Mouse (Mus musculus): Measurements from ENCODE around the gene Mars. TPM values are rescaled to one million over a fixed set of nuclear protein-coding genes. Genes with fewer than 3 reads are reported as not detected.

The Mars gene
- total and polyA plus RNA-seq, 2 experiments from 2014 or later, result 48.9 to 64.6 TPM

DNA sequence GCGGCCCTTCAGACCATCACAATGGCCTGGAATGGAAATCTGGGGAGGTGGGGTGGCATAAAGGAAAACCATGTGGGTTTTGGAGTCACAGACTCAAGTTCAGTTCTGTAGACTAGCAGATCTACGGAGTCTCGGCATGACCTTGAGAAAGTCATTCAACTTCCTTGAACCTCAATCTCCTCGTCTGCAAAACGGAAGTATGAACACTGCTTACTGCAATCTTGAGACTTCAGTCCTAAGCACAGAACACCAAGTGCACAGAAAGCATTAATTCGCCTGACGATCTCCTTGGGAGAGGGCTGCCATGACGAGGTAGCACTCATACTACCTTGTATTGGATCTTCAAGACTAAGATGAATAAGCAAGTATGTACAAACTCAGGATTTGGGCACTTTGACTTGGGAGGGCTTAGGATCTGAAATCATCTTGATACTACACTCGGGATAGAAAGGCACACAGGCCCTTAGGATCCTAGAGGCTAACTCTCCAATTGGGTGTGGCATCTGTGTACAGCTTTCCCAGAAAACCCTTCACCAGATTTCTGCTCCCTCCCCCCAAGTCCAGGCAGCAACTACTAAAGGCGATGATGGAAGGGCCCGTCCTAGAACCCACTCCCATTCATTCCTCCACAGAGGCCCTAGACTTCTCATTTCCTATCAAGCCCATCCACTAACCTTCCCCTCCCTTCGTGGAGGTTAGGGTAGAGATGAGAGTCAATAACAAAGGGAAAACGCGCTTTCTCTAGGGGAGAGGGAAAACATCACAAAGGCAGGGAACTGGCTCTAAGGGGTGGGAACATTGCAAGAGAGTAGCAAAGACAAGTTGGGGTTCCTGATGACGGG lies 49.7 kb downstream of the Mars start:
- no peak for ATAC-seq (ENCODE audit: insufficient read depth, low read depth)
- Histone ChIP-seq H3K36me3 (replicated peaks; ENCODE audit: control insufficient read depth, insufficient read depth, low read length) (no peaks in the 10 kb centered on the region), H3K4me1 (ENCODE audit: control insufficient read depth, insufficient read depth) (peaks cover 3% of the 10 kb centered on the region), H3K9me3 (replicated peaks; ENCODE audit: control insufficient read depth, low read length) (no peaks in the 10 kb centered on the region), H3K9ac (replicated peaks; ENCODE audit: low read depth, low read length) (no peak overlapping the region), H3K4me3 (ENCODE audit: low read depth, low read length) (no peak overlapping the region), H3K27ac (ENCODE audit: low read depth) (no peak overlapping the region), H3K4me2 (ENCODE audit: low read depth, low read length) (no peak overlapping the region), H3K27me3 (ENCODE audit: control insufficient read depth, insufficient read depth, low read length) (peaks cover 35% of the 10 kb centered on the region)
- DNase-seq (ENCODE audit: low spot score), result no peak
- WGBS, result 58% methylated on average over 15 of the region's 15 CpGs
- TF ChIP-seq EP300 (IDR thresholded peaks at IDR 0.05; ENCODE audit: low read depth) (no peak), CTCF (IDR thresholded peaks at IDR 0.05; ENCODE audit: low read depth) (no peak)

DNA sequence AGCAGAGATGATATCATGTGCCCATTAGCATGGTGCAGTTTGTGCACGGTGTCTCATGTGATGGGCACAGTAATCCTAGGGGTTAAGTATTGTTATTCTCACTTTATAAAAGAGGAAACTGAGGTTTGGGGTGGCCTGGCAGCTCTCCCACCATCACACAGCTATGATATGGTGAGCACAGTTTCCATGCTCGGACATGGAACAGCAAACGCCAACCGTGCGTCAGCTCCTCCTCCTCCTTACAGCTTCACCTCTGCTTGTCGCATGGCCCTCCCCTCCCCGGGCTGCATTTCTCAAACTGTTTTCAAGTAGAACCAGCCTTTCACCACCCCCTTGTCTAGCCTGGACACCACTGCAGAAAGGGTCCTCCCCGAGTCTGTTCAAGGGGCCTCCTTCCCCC lies 53.1 kb downstream of the Mars start:
- no peak overlapping the region for H3K27ac ChIP-seq (ENCODE audit: low read depth)
- H3K36me3 ChIP-seq (replicated peaks; ENCODE audit: control insufficient read depth, insufficient read depth, low read length), result no peaks in the 10 kb centered on the region
- TF ChIP-seq CTCF (IDR thresholded peaks at IDR 0.05; ENCODE audit: low read depth), result no peak
- TF ChIP-seq EP300 (IDR thresholded peaks at IDR 0.05; ENCODE audit: low read depth), result no peak
- H3K4me3 ChIP-seq (ENCODE audit: low read depth, low read length), result no peak overlapping the region
- H3K27me3 ChIP-seq (ENCODE audit: control insufficient read depth, insufficient read depth, low read length), result peaks cover 27% of the 10 kb centered on the region
- no peaks in the 10 kb centered on the region for H3K9me3 ChIP-seq (replicated peaks; ENCODE audit: control insufficient read depth, low read length)
- H3K9ac ChIP-seq (replicated peaks; ENCODE audit: low read depth, low read length), result no peak overlapping the region
- H3K4me2 ChIP-seq (ENCODE audit: low read depth, low read length), result no peak overlapping the region
- WGBS, result 79% methylated on average over 8 of the region's 8 CpGs
- ATAC-seq (ENCODE audit: insufficient read depth, low read depth) (no peak), DNase-seq (ENCODE audit: low spot score) (no peak)
- H3K4me1 ChIP-seq (ENCODE audit: control insufficient read depth, insufficient read depth), result no peaks in the 10 kb centered on the region

DNA sequence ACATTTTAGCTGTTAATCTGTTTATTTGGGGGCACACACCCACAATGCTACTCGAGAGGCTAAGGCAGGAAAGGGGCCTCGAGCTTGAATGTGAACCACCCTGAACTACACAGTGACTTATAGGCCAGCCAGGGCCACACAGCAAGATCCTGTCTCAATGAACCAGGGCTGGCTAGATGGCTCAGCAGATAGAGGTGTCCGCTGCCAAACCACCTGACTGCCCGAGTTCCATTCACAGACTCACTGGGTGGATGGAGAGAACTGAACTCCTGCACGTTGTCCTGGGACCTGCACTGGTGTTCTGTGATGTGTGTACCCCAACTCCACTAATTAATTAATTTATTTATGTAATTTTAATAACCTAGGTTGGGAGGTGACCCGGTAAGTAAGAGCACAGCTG lies 53.8 kb downstream of the Mars start:
- Histone ChIP-seq H3K9ac (replicated peaks; ENCODE audit: low read depth, low read length) (no peak overlapping the region), H3K9me3 (replicated peaks; ENCODE audit: control insufficient read depth, low read length) (no peaks in the 10 kb centered on the region), H3K27me3 (ENCODE audit: control insufficient read depth, insufficient read depth, low read length) (peaks cover 21% of the 10 kb centered on the region), H3K4me2 (ENCODE audit: low read depth, low read length) (no peak overlapping the region), H3K4me3 (ENCODE audit: low read depth, low read length) (no peak overlapping the region), H3K27ac (ENCODE audit: low read depth) (no peak overlapping the region), H3K4me1 (ENCODE audit: control insufficient read depth, insufficient read depth) (no peaks in the 10 kb centered on the region), H3K36me3 (replicated peaks; ENCODE audit: control insufficient read depth, insufficient read depth, low read length) (no peaks in the 10 kb centered on the region)
- no peak for TF ChIP-seq EP300 (IDR thresholded peaks at IDR 0.05; ENCODE audit: low read depth)
- TF ChIP-seq CTCF (IDR thresholded peaks at IDR 0.05; ENCODE audit: low read depth), result no peak
- WGBS, result 62% methylated on average over 6 of the region's 6 CpGs
- no peak for ATAC-seq (ENCODE audit: insufficient read depth, low read depth)
- DNase-seq (ENCODE audit: low spot score), result no peak

DNA sequence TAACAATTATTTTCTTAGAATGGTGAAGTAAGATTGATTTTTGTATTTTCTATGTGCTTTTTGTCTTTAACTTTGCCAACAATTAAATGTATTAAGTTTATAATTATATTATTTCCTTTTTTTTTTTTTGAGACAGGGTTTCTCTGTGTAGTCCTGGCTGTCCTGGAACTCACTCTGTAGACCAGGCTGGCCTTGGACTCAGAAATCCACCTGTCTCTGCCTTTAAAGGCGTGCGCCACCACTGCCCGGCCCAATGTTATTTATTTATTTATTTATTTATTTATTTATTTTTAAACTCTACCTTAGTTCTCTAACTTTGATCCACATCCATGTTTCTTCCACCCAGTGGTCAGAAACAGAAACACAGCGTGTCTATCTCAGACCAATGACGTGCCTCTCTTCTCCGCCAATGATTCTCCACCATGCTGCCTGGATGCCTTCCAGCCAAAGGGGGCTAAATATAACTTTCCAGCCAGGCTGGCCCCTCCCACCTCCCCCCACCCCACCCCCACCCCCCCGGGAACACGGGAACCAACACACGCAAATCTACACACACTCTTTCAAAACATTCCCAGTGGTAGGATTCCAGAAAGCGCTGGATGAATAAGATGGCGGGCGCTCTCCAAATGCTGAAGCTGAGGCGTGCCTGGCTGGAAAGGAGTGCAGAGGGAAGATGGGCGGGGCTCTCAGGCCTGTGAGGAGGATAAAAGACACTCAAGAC lies 55.8 kb downstream of the Mars start:
- H3K27me3 ChIP-seq (ENCODE audit: control insufficient read depth, insufficient read depth, low read length), result 0 out of 2 replicates have a peak, but pooled peaks cover under 1% of the 10 kb centered on the region
- ATAC-seq (ENCODE audit: insufficient read depth, low read depth) (peak; percentile 93), DNase-seq (ENCODE audit: low spot score) (peak; percentile 93)
- no peak overlapping the region for H3K4me3 ChIP-seq (ENCODE audit: low read depth, low read length)
- no peaks in the 10 kb centered on the region for H3K36me3 ChIP-seq (replicated peaks; ENCODE audit: control insufficient read depth, insufficient read depth, low read length)
- H3K27ac ChIP-seq (ENCODE audit: low read depth), result no peak overlapping the region
- no peaks in the 10 kb centered on the region for H3K4me1 ChIP-seq (ENCODE audit: control insufficient read depth, insufficient read depth)
- H3K4me2 ChIP-seq (ENCODE audit: low read depth, low read length), result no peak overlapping the region
- H3K9ac ChIP-seq (replicated peaks; ENCODE audit: low read depth, low read length), result no peak overlapping the region
- H3K9me3 ChIP-seq (replicated peaks; ENCODE audit: control insufficient read depth, low read length), result no peaks in the 10 kb centered on the region
- WGBS, result 18% methylated on average over 14 of the region's 14 CpGs
- TF ChIP-seq EP300 (IDR thresholded peaks at IDR 0.05; ENCODE audit: low read depth) (no peak), CTCF (IDR thresholded peaks at IDR 0.05; ENCODE audit: low read depth) (peak; percentile 15; the same call in 1 of the 2 replicates)

DNA sequence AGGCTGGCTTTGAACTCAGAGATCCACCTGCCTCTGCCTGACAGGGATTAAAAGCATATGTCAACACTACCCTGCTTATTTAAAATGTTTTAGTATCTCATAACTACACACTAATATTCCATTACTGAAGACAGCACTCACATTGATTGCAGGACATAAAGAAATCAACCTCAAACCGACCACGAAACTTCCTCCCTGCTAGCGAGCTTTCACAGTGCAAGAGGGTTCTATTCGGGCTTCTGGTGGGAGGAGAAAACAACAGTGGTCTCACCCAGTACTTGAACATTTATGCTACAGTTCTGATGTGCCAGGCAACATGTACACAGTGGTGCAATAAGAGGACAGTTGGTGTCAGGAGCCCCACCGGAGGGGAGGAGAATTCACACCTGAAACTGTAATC lies 60.8 kb downstream of the Mars start:
- no peaks in the 10 kb centered on the region for H3K9me3 ChIP-seq (replicated peaks; ENCODE audit: control insufficient read depth, low read length)
- DNase-seq (ENCODE audit: low spot score) (no peak), ATAC-seq (ENCODE audit: insufficient read depth, low read depth) (no peak)
- WGBS, result 72% methylated on average over 5 of the region's 5 CpGs
- TF ChIP-seq EP300 (IDR thresholded peaks at IDR 0.05; ENCODE audit: low read depth) (no peak), CTCF (IDR thresholded peaks at IDR 0.05; ENCODE audit: low read depth) (no peak)
- H3K4me2 ChIP-seq (ENCODE audit: low read depth, low read length), result no peak overlapping the region
- no peaks in the 10 kb centered on the region for H3K27me3 ChIP-seq (ENCODE audit: control insufficient read depth, insufficient read depth, low read length)
- H3K27ac ChIP-seq (ENCODE audit: low read depth), result no peak overlapping the region
- H3K4me3 ChIP-seq (ENCODE audit: low read depth, low read length), result no peak overlapping the region
- no peaks in the 10 kb centered on the region for H3K4me1 ChIP-seq (ENCODE audit: control insufficient read depth, insufficient read depth)
- H3K36me3 ChIP-seq (replicated peaks; ENCODE audit: control insufficient read depth, insufficient read depth, low read length), result no peaks in the 10 kb centered on the region
- no peak overlapping the region for H3K9ac ChIP-seq (replicated peaks; ENCODE audit: low read depth, low read length)

Other genes with a start within 250 kb of the Mars start
- gene Cdk4, start 248.3 kb downstream of the Mars start, total RNA-seq (2014; rRNA removed; ENCODE audit: low replicate concordance), result 457 and 539 TPM in 2 replicates
- 382 and 392 TPM in 2 replicates for gene Cdk4, start 248.3 kb downstream of the Mars start, polyA plus RNA-seq (2015; fragmentation: Nextera tagmentation; extraction: Ambion mirVana)
- gene Tspan31, start 241.5 kb downstream of the Mars start, total RNA-seq (2014; rRNA removed; ENCODE audit: low replicate concordance), result 104 and 117 TPM in 2 replicates
- 73.5 and 79.9 TPM in 2 replicates for gene Tspan31, start 241.5 kb downstream of the Mars start, polyA plus RNA-seq (2015; fragmentation: Nextera tagmentation; extraction: Ambion mirVana)
- 1.4 and 1.7 TPM in 2 replicates for gene Agap2, start 236.5 kb downstream of the Mars start, total RNA-seq (2014; rRNA removed; ENCODE audit: low replicate concordance)
- 0.15 and 0.29 TPM in 2 replicates for gene Agap2, start 236.5 kb downstream of the Mars start, polyA plus RNA-seq (2015; fragmentation: Nextera tagmentation; extraction: Ambion mirVana)
- gene Os9, start 190.7 kb downstream of the Mars start, total RNA-seq (2014; rRNA removed; ENCODE audit: low replicate concordance), result 39.8 and 45.2 TPM in 2 replicates
- gene Os9, start 190.7 kb downstream of the Mars start, polyA plus RNA-seq (2015; fragmentation: Nextera tagmentation; extraction: Ambion mirVana), result 36.0 and 40.0 TPM in 2 replicates
- 2.3 and 7.7 TPM in 2 replicates for gene B4galnt1, start 146.6 kb downstream of the Mars start, total RNA-seq (2014; rRNA removed; ENCODE audit: low replicate concordance)
- 0.72 and 0.82 TPM in 2 replicates for gene B4galnt1, start 146.6 kb downstream of the Mars start, polyA plus RNA-seq (2015; fragmentation: Nextera tagmentation; extraction: Ambion mirVana)
- gene Slc26a10, start 131.1 kb downstream of the Mars start, total RNA-seq (2014; rRNA removed; ENCODE audit: low replicate concordance), result 51.0 and 61.2 TPM in 2 replicates
- gene Slc26a10, start 131.1 kb downstream of the Mars start, polyA plus RNA-seq (2015; fragmentation: Nextera tagmentation; extraction: Ambion mirVana), result 22.8 and 23.3 TPM in 2 replicates
- gene Arhgef25, start 121.7 kb downstream of the Mars start, total RNA-seq (2014; rRNA removed; ENCODE audit: low replicate concordance), result 20.8 and 44.2 TPM in 2 replicates
- 10.0 and 13.8 TPM in 2 replicates for gene Arhgef25, start 121.7 kb downstream of the Mars start, polyA plus RNA-seq (2015; fragmentation: Nextera tagmentation; extraction: Ambion mirVana)
- gene Dtx3, start 116.1 kb downstream of the Mars start, total RNA-seq (2014; rRNA removed; ENCODE audit: low replicate concordance), result 44.4 and 64.1 TPM in 2 replicates
- gene Dtx3, start 116.1 kb downstream of the Mars start, polyA plus RNA-seq (2015; fragmentation: Nextera tagmentation; extraction: Ambion mirVana), result 28.8 and 30.0 TPM in 2 replicates
- 22.4 and 23.7 TPM in 2 replicates for gene Pip4k2c, start 100.2 kb downstream of the Mars start, total RNA-seq (2014; rRNA removed; ENCODE audit: low replicate concordance)
- gene Pip4k2c, start 100.2 kb downstream of the Mars start, polyA plus RNA-seq (2015; fragmentation: Nextera tagmentation; extraction: Ambion mirVana), result 24.7 and 25.0 TPM in 2 replicates
- 0.12 and 0.27 TPM in 2 replicates for gene Kif5a, start 48.4 kb downstream of the Mars start, total RNA-seq (2014; rRNA removed; ENCODE audit: low replicate concordance)
- 0.11 and 0.23 TPM in 2 replicates for gene Kif5a, start 48.4 kb downstream of the Mars start, polyA plus RNA-seq (2015; fragmentation: Nextera tagmentation; extraction: Ambion mirVana)
- gene Dctn2, start 45.4 kb downstream of the Mars start, total RNA-seq (2014; rRNA removed; ENCODE audit: low replicate concordance), result 175 and 197 TPM in 2 replicates
- 149 and 154 TPM in 2 replicates for gene Dctn2, start 45.4 kb downstream of the Mars start, polyA plus RNA-seq (2015; fragmentation: Nextera tagmentation; extraction: Ambion mirVana)
- 8.3 and 8.7 TPM in 2 replicates for gene Mbd6, start 22.8 kb downstream of the Mars start, total RNA-seq (2014; rRNA removed; ENCODE audit: low replicate concordance)
- 6.5 and 6.9 TPM in 2 replicates for gene Mbd6, start 22.8 kb downstream of the Mars start, polyA plus RNA-seq (2015; fragmentation: Nextera tagmentation; extraction: Ambion mirVana)
- 0.73 and 0.97 TPM in 2 replicates for gene Arhgap9, start 10.2 kb upstream of the Mars start, total RNA-seq (2014; rRNA removed; ENCODE audit: low replicate concordance)
- gene Arhgap9, start 10.2 kb upstream of the Mars start, polyA plus RNA-seq (2015; fragmentation: Nextera tagmentation; extraction: Ambion mirVana), result 1.4 and 1.8 TPM in 2 replicates
- 1.1 TPM in 1 of 2 replicates, not detected in the other for gene Gli1, start 30.2 kb upstream of the Mars start, total RNA-seq (2014; rRNA removed; ENCODE audit: low replicate concordance)
- gene Gli1, start 30.2 kb upstream of the Mars start, polyA plus RNA-seq (2015; fragmentation: Nextera tagmentation; extraction: Ambion mirVana), result 0.51 and 0.59 TPM in 2 replicates
- gene Inhbe, start 42.6 kb upstream of the Mars start, total RNA-seq (2014; rRNA removed; ENCODE audit: low replicate concordance), result not detected in 2 replicates
- not detected in 2 replicates for gene Inhbe, start 42.6 kb upstream of the Mars start, polyA plus RNA-seq (2015; fragmentation: Nextera tagmentation; extraction: Ambion mirVana)
- not detected in 2 replicates for gene Inhbc, start 58.6 kb upstream of the Mars start, total RNA-seq (2014; rRNA removed; ENCODE audit: low replicate concordance)
- not detected in 2 replicates for gene Inhbc, start 58.6 kb upstream of the Mars start, polyA plus RNA-seq (2015; fragmentation: Nextera tagmentation; extraction: Ambion mirVana)
- gene R3hdm2, start 68.5 kb upstream of the Mars start, total RNA-seq (2014; rRNA removed; ENCODE audit: low replicate concordance), result 35.4 and 42.8 TPM in 2 replicates
- 31.5 and 32.1 TPM in 2 replicates for gene R3hdm2, start 68.5 kb upstream of the Mars start, polyA plus RNA-seq (2015; fragmentation: Nextera tagmentation; extraction: Ambion mirVana)
- 0.08 TPM in 1 of 2 replicates, not detected in the other for gene Stac3, start 189.9 kb upstream of the Mars start, total RNA-seq (2014; rRNA removed; ENCODE audit: low replicate concordance)
- 0.30 TPM in 1 of 2 replicates, not detected in the other for gene Stac3, start 189.9 kb upstream of the Mars start, polyA plus RNA-seq (2015; fragmentation: Nextera tagmentation; extraction: Ambion mirVana)
- gene Ndufa4l2, start 203.2 kb upstream of the Mars start, total RNA-seq (2014; rRNA removed; ENCODE audit: low replicate concordance), result 43.8 and 68.3 TPM in 2 replicates
- gene Ndufa4l2, start 203.2 kb upstream of the Mars start, polyA plus RNA-seq (2015; fragmentation: Nextera tagmentation; extraction: Ambion mirVana), result 46.4 and 47.6 TPM in 2 replicates
- 109 and 161 TPM in 2 replicates for gene Shmt2, start 210.7 kb upstream of the Mars start, total RNA-seq (2014; rRNA removed; ENCODE audit: low replicate concordance)
- gene Shmt2, start 210.7 kb upstream of the Mars start, polyA plus RNA-seq (2015; fragmentation: Nextera tagmentation; extraction: Ambion mirVana), result 47.9 and 51.5 TPM in 2 replicates
- not detected in 2 replicates for gene Nxph4, start 222.8 kb upstream of the Mars start, total RNA-seq (2014; rRNA removed; ENCODE audit: low replicate concordance)
- gene Nxph4, start 222.8 kb upstream of the Mars start, polyA plus RNA-seq (2015; fragmentation: Nextera tagmentation; extraction: Ambion mirVana), result 0.41 and 0.49 TPM in 2 replicates